Mouse (Mus musculus) liver, embryonic 14.5 days (tissue): Measurements from ENCODE around the gene Tnfaip2. TPM values are rescaled to one million over a fixed set of nuclear protein-coding genes. Genes with fewer than 3 reads are reported as not detected.

ENCODE experiments used
- ATAC-seq: fragments of 200-750 bp; cut with Nextera tagmentation; 2 replicates; pipeline ENCODE4 v1.8.0; 2017; ENCODE audit warnings: moderate number of reproducible peaks, mild to moderate bottlenecking, moderate library complexity; ENCODE audit not compliant: insufficient read depth
- DNase-seq, 3 experiments: peaks; one replicate each; pipeline ENCODE4 v3.0.0-alpha.2; 2012 to 2013; ENCODE audit warnings: low read depth in 3 of 3, low spot score in 3 of 3
- H3K27ac ChIP-seq: fragments of 300-500 bp; sonication (generic); 2 replicates; pipeline ENCODE4 v1.5.1; 2014; ENCODE audit warnings: moderate library complexity, mild to moderate bottlenecking, control low read depth, inconsistent platforms
- H3K27me3 ChIP-seq: fragments of 300-500 bp; sonication (generic); 2 replicates; pipeline ENCODE4 v1.6.1; 2014; ENCODE audit warnings: mild to moderate bottlenecking, low read length, moderate library complexity; ENCODE audit not compliant: control insufficient read depth, insufficient read depth
- H3K36me3 ChIP-seq: fragments of 300-500 bp; sonication (generic); replicated peaks from 2 replicates; pipeline ENCODE4 v1.6.1; 2014; ENCODE audit warnings: low read depth; ENCODE audit not compliant: control insufficient read depth, insufficient read depth
- H3K4me1 ChIP-seq, 2 experiments: fragments of 200-500 bp in 1 of 2; fragments of 300-500 bp in 1 of 2; sonication (generic) in 1 of 2; replicated peaks; 2 replicates each; pipeline ENCODE4 v1.6.1; 2012 to 2014; ENCODE audit warnings: antibody characterized with exemption in 1 of 2, inconsistent platforms in 1 of 2, low read length in 1 of 2; ENCODE audit not compliant: control insufficient read depth in 2 of 2, insufficient read depth in 2 of 2
- H3K4me2 ChIP-seq: fragments of 300-500 bp; sonication (generic); 2 replicates; pipeline ENCODE4 v1.6.1; 2014; ENCODE audit warnings: low read depth, mild to moderate bottlenecking, control low read depth, moderate library complexity
- H3K4me3 ChIP-seq, 2 experiments: fragments of 200-500 bp in 1 of 2; fragments of 300-500 bp in 1 of 2; sonication (generic) in 1 of 2; 2 replicates each; pipeline ENCODE4 v1.5.1; 2012 to 2014; ENCODE audit warnings: low read depth in 2 of 2, low read length in 2 of 2, mild to moderate bottlenecking in 2 of 2, control low read depth in 1 of 2, inconsistent platforms in 1 of 2, moderate library complexity in 1 of 2; ENCODE audit not compliant: insufficient read depth in 1 of 2
- H3K9ac ChIP-seq: fragments of 300-500 bp; sonication (generic); replicated peaks from 2 replicates; pipeline ENCODE4 v1.6.1; 2014; ENCODE audit warnings: mild to moderate bottlenecking, control low read depth, moderate library complexity
- H3K9me3 ChIP-seq: fragments of 300-500 bp; sonication (generic); 2 replicates; pipeline ENCODE4 v1.6.1; 2016; ENCODE audit warnings: low read length, mixed read lengths; ENCODE audit not compliant: control insufficient read depth
- CTCF ChIP-seq: IDR thresholded peaks from 2 replicates; pipeline ENCODE4 v1.5.1; 2016; ENCODE audit warnings: antibody characterized with exemption, low read depth, control low read depth
- EP300 ChIP-seq: IDR thresholded peaks from 2 replicates; pipeline ENCODE4 v1.6.1; 2016; ENCODE audit warnings: antibody characterized with exemption, low read depth
- WGBS: fragments of 180-500 bp; shearing (Covaris S2); extraction: QIAGEN DNeasy Blood & Tissue Kit; methylation state at CpG from one replicate; pipeline ENCODE4 v1.1.7; 2014; ENCODE audit not compliant: insufficient replicate concordance; 5-methylcytosine and 5-hydroxymethylcytosine counted together
- polyA plus RNA-seq, 2 experiments: library from polyadenylated mRNA; depleted of rRNA in 1 of 2; stranded (reverse) in 1 of 2; unstranded in 1 of 2; fragments of >200 nt; fragmentation: Nextera tagmentation in 1 of 2; extraction: Ambion mirVana in 1 of 2; gene quantifications; 2 replicates each; pipeline versions ENCODE4 v1.2.1 to v1.2.3; 2012 to 2014

Tnfaip2 gene
- polyA plus RNA-seq (2012; rRNA removed) (57.6 and 61.8 TPM in 2 replicates), polyA plus RNA-seq (2014; fragmentation: Nextera tagmentation; extraction: Ambion mirVana) (78.7 and 88.5 TPM in 2 replicates)

DNA sequence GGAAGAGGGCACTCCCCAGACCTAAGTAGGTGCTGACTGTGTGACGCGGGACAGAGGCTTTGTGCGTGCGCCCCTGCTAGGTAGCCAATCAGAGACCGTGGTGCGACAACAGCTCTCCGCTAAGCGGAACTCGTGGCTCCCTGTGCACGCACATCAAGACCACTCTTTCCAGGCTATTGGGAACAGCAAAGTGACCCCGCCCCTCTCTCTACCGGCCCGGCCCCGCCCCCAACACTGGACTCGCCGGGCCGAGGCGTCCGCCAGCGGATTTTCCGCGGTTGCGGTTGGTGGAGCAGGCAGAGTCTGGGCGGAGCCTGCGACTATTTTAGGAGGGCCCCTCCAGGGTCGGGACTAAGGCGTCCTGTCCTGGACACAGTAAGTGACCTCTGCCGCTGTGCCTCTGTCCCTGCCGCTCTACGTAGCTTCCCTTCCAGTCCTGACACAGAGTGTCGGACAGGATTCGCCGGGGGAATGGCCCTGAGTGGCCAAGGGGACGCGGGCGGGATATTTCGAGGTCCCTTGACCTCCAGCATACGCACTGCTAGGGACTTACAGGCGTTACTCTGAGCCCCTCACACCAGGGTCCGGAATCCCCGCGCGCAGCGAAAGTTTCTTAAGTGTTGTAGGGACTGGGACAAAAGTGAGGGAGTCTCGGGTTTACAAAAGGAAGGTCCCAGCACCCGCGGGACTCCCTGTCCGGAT, at the start of gene Tnfaip2:
Gene Tnfaip2 (plus strand): TSS at position 161 of the 702 bp plus-strand sequence.
- Histone ChIP-seq H3K27ac (peak within 1 kb of the TSS; percentile 96), H3K9ac (peak within 1 kb of the TSS; percentile 87), H3K36me3 (peaks cover 28% of the 10 kb centered on the region), H3K9me3 (no peaks in the 10 kb centered on the region), H3K4me3 (peak within 1 kb of the TSS; percentile 73 to 92), H3K27me3 (no peaks in the 10 kb centered on the region), H3K4me1 (peaks cover 41 to 60% of the 10 kb centered on the region in 2 experiments), H3K4me2 (peak within 1 kb of the TSS; percentile 65)
- ATAC-seq = peak; percentile 78
- peak; percentile 84 to 85 (median 84) for DNase-seq
- WGBS = under 1% methylated on average over 48 of the region's 48 CpGs
- TF ChIP-seq EP300 = no peak

- no peak for DNase-seq
- Histone ChIP-seq H3K4me1 (no peaks in the 10 kb centered on the region), H3K4me2 (no peak overlapping the region), H3K27me3 (no peaks in the 10 kb centered on the region), H3K4me3 (no peak overlapping the region), H3K9me3 (no peaks in the 10 kb centered on the region), H3K36me3 (no peaks in the 10 kb centered on the region), H3K9ac (no peak overlapping the region), H3K27ac (no peak overlapping the region)
- WGBS = 69% methylated on average over 6 of the region's 6 CpGs
- TF ChIP-seq EP300 (no peak), CTCF (no peak)
- ATAC-seq = no peak
These were observed 48.3 kb upstream of the Tnfaip2 start for GRCm38 (mm10) chr12:111394008-111394407.

- no peak overlapping the region for H3K4me2 ChIP-seq
- ATAC-seq (no peak), DNase-seq (no peak)
- no peak overlapping the region for H3K4me3 ChIP-seq
- no peak for TF ChIP-seq CTCF
- H3K9me3 ChIP-seq = no peaks in the 10 kb centered on the region
- 49% methylated on average over 5 of the region's 5 CpGs for WGBS
- no peaks in the 10 kb centered on the region for H3K4me1 ChIP-seq
- no peaks in the 10 kb centered on the region for H3K36me3 ChIP-seq
- no peak overlapping the region for H3K9ac ChIP-seq
- no peaks in the 10 kb centered on the region; the same call in 1 of the 2 replicates for H3K27me3 ChIP-seq
- H3K27ac ChIP-seq = no peak overlapping the region
These were observed 45.3 kb upstream of the Tnfaip2 start for GRCm38 (mm10) chr12:111396997-111397396.

- Histone ChIP-seq H3K9me3 (no peaks in the 10 kb centered on the region), H3K4me1 (no peaks in the 10 kb centered on the region), H3K27me3 (peaks cover 6% of the 10 kb centered on the region), H3K27ac (no peak overlapping the region), H3K36me3 (no peaks in the 10 kb centered on the region), H3K4me2 (no peak overlapping the region), H3K9ac (no peak overlapping the region), H3K4me3 (no peak overlapping the region)
- ATAC-seq (0 out of 2 replicates have a peak, but pooled peaks have one; percentile 31), DNase-seq (peak in 2 of 3 experiments; percentile 47 to 49)
- WGBS = 19% methylated on average over 15 of the region's 15 CpGs
- TF ChIP-seq CTCF = peak; percentile 95
- TF ChIP-seq EP300 = no peak
These were observed 40.6 kb upstream of the Tnfaip2 start for GRCm38 (mm10) chr12:111401454-111402184.

DNA sequence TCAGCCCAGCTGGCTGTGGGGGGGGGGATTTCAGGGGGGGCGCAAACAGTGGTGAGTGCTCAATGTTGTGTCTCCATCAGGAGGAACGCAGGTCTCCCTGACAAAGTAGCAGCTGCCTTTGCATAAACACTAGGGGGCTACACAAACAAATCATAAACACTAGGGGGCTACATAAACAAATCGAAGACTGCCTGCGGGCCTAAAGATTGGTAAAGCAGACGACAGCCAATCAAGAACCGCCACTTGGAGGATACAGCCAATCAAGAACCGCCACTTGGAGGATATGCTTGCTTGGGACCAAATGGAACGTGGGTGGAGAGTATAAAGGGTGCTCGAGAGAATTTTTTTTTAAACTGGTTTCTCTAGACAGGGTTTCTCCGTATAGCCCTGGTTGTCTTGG, 37.4 kb upstream of the Tnfaip2 start:
- Histone ChIP-seq H3K4me3 (no peak overlapping the region), H3K9ac (no peak overlapping the region), H3K9me3 (no peaks in the 10 kb centered on the region), H3K4me2 (no peak overlapping the region), H3K27ac (no peak overlapping the region), H3K27me3 (peaks cover 15% of the 10 kb centered on the region), H3K4me1 (no peaks in the 10 kb centered on the region), H3K36me3 (no peaks in the 10 kb centered on the region)
- 0 out of 2 replicates have a peak, but pooled peaks have one; percentile 3 for TF ChIP-seq CTCF
- TF ChIP-seq EP300 = no peak
- WGBS = 51% methylated on average over 10 of the region's 10 CpGs
- no peak for DNase-seq
- no peak for ATAC-seq
